Mouse (Mus musculus): ENCODE measurements around the gene Gm10061. TPM values are rescaled to one million over a fixed set of nuclear protein-coding genes. Genes with fewer than 3 reads are reported as not detected.
"Not testable (repeated sequence)": the region's sequence is repeated elsewhere in the genome, so short reads cannot be mapped to it uniquely, and the experiment has no call there.

The Gm10061 gene
- polyA plus RNA-seq (2014; fragmentation: Nextera tagmentation; extraction: Ambion mirVana): not detected in 2 replicates

DNA sequence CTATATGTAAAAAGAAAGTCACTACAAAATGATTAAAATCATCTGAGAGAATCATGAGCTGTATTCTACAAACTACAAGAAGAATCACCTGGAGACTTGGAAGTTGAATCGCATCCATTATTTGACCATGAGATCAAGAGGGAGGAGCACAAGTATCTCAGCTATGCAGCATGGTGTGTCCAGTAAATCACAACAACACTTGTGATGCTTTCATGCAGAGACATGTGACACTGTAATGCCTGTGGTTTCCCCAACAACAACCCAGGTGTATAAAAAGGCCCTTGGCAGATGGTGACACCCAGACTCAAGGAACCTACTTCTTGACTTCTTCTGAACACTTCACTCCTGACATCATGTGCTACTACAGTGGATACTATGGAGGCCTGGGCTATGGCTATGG, at the start of gene Gm10061:
Gene Gm10061, plus strand, starts transcription at position 301 of the 400 bp plus-strand sequence.
- Histone ChIP-seq H3K9ac (ENCODE audit: low read length) (no peak within 1 kb of the TSS), H3K4me3 (ENCODE audit: low read depth, low read length) (no peak within 1 kb of the TSS), H3K9me3 (ENCODE audit: control insufficient read depth, low read length) (no peaks in the 10 kb centered on the region), H3K27me3 (ENCODE audit: control insufficient read depth, insufficient read depth, low read length) (no peaks in the 10 kb centered on the region), H3K4me1 (ENCODE audit: control insufficient read depth, insufficient read depth, low read length) (no peaks in the 10 kb centered on the region), H3K27ac (replicated peaks; ENCODE audit: low read depth, low read length) (no peak within 1 kb of the TSS), H3K4me2 (ENCODE audit: low read depth, severe bottlenecking) (no peak within 1 kb of the TSS), H3K36me3 (ENCODE audit: control insufficient read depth, insufficient read depth, low read length) (no peaks in the 10 kb centered on the region)
- DNase-seq (ENCODE audit: low spot score) (no peak), ATAC-seq (ENCODE audit: insufficient number of reproducible peaks, low FRiP score, low TSS enrichment, low read depth) (no peak)
- WGBS: 97% methylated on average over 1 of the region's 1 CpGs

DNA sequence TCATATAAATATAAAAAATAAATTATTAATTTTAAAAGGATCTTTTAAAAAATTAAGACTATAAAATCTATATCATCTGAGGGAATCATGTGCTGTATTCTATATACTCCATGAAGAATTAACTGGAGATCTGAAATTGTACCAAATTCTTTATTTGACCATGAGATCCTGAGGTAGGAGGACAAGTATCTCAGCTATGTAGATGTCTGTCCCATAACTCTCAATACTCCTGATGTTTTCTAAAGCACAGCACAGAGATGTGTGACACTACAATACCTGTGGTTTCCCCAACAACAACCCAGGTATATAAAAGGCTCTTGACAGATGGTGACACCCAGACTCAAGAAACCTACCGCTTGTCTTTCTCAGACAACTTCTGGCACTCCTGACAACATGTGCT, 10.3 kb upstream of the Gm10061 start, which contains the start of gene Gm6358:
Gene Gm6358, plus strand, starts transcription at position 301 of the 400 bp plus-strand sequence.
- H3K9ac ChIP-seq (ENCODE audit: low read length): no peak within 1 kb of the TSS
- no peak within 1 kb of the TSS for H3K27ac ChIP-seq (replicated peaks; ENCODE audit: low read depth, low read length)
- H3K4me2 ChIP-seq (ENCODE audit: low read depth, severe bottlenecking): no peak within 1 kb of the TSS
- 96% methylated on average over 1 of the region's 1 CpGs for WGBS
- no peak within 1 kb of the TSS for H3K4me3 ChIP-seq (ENCODE audit: low read depth, low read length)
- no peaks in the 10 kb centered on the region for H3K9me3 ChIP-seq (ENCODE audit: control insufficient read depth, low read length)
- H3K4me1 ChIP-seq (ENCODE audit: control insufficient read depth, insufficient read depth, low read length): no peaks in the 10 kb centered on the region
- no peak for DNase-seq (ENCODE audit: low spot score)
- no peak for ATAC-seq (ENCODE audit: insufficient number of reproducible peaks, low FRiP score, low TSS enrichment, low read depth)
- no peaks in the 10 kb centered on the region for H3K36me3 ChIP-seq (ENCODE audit: control insufficient read depth, insufficient read depth, low read length)
- no peaks in the 10 kb centered on the region for H3K27me3 ChIP-seq (ENCODE audit: control insufficient read depth, insufficient read depth, low read length)

DNA sequence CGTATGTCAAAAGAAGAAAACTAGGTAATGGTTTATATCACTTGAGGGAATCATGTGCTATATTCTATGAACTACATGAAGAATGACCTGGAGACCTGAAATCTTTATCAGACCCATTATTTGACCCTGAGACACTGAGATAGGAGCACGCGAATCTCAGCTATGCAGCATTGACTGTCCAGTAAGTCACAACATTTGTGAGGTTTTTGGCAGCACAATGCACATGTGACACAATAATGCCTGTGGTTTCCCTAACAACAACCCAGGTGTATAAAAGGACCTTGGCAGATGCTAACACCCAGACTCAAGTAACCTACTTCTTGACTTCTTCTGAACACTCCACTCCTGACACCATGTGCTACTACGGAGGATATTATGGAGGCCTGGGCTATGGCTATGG, 6.8 kb downstream of the Gm10061 start, which contains the start of gene Gm9789:
Gene Gm9789, plus strand, starts transcription at position 301 of the 400 bp plus-strand sequence.
- no peak within 1 kb of the TSS for H3K27ac ChIP-seq (replicated peaks; ENCODE audit: low read depth, low read length)
- H3K4me1 ChIP-seq (ENCODE audit: control insufficient read depth, insufficient read depth, low read length): no peaks in the 10 kb centered on the region
- ATAC-seq (ENCODE audit: insufficient number of reproducible peaks, low FRiP score, low TSS enrichment, low read depth) (no peak), DNase-seq (ENCODE audit: low spot score) (no peak)
- 85% methylated on average over 4 of the region's 4 CpGs for WGBS
- no peak within 1 kb of the TSS for H3K4me3 ChIP-seq (ENCODE audit: low read depth, low read length)
- no peak within 1 kb of the TSS for H3K9ac ChIP-seq (ENCODE audit: low read length)
- no peaks in the 10 kb centered on the region for H3K27me3 ChIP-seq (ENCODE audit: control insufficient read depth, insufficient read depth, low read length)
- no peaks in the 10 kb centered on the region for H3K9me3 ChIP-seq (ENCODE audit: control insufficient read depth, low read length)
- no peak within 1 kb of the TSS for H3K4me2 ChIP-seq (ENCODE audit: low read depth, severe bottlenecking)
- no peaks in the 10 kb centered on the region for H3K36me3 ChIP-seq (ENCODE audit: control insufficient read depth, insufficient read depth, low read length)

DNA sequence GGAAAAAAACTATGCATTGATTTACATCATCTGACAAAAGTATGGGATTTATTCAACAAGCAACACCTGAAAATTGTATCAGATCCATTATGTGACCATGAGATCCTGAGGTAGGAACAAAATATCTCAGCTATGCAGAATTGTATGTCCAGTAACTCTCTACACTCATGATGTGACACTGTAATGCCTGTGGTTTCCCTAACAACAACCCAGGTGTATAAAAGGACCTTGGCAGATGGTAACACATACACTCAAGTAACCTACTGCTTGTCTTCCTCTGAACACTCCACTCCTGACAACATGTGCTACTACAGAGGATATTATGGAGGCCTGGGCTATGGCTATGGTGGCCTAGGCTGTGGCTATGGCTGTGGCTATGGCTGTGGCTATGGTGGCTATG, 18.3 kb downstream of the Gm10061 start, which contains the start of gene Gm7735:
Gene Gm7735, plus strand, starts transcription at position 301 of the 400 bp plus-strand sequence.
- ATAC-seq (ENCODE audit: insufficient number of reproducible peaks, low FRiP score, low TSS enrichment, low read depth); H3K4me2 ChIP-seq (ENCODE audit: low read depth, severe bottlenecking); H3K9ac ChIP-seq (ENCODE audit: low read length); H3K9me3 ChIP-seq (ENCODE audit: control insufficient read depth, low read length); DNase-seq (ENCODE audit: low spot score); H3K4me3 ChIP-seq (ENCODE audit: low read depth, low read length); H3K36me3 ChIP-seq (ENCODE audit: control insufficient read depth, insufficient read depth, low read length); H3K27me3 ChIP-seq (ENCODE audit: control insufficient read depth, insufficient read depth, low read length); H3K27ac ChIP-seq (replicated peaks; ENCODE audit: low read depth, low read length); H3K4me1 ChIP-seq (ENCODE audit: control insufficient read depth, insufficient read depth, low read length): not testable (repeated sequence)

DNA sequence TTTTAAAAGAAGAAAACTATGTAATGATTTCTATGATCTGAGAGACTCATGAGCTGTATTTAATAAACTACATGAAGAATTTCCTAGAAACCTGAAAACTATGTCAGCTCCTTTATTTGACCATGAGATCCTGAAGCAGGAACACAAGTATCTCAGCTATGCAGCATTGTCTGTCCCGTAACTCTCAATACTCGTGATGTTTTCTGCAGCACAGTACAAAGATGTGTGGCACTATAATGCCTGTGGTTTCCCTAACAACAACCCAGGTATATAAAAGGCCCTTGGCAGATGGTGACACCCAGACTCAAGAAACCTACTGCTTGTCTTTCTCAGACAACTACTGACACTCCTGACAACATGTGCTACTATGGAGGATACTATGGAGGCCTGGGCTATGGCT, 23.5 kb downstream of the Gm10061 start, which contains the start of gene 1110057P08Rik:
Gene 1110057P08Rik, plus strand, starts transcription at position 301 of the 400 bp plus-strand sequence.
- WGBS: 88% methylated on average over 2 of the region's 2 CpGs

DNA sequence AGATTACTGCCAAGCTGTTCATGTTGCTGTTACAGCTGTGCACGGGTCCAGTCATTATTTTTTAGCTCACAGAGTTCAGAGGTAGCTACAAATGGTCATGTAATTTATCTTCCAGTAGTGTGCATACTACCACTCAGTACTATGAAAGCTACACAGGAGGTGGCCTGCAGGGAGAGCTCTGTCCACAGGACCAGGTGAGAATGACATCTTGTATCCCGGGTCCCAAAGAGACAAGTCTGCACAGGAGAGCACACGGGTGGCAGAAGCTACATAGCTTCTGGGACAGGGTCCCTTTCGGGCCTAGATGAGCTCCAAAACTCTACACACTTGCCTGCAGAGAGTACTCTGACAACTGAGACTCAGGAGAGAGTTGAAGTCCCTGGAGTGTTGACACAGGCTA, 37.7 kb downstream of the Gm10061 start:
- Histone ChIP-seq H3K9ac (ENCODE audit: low read length) (no peak overlapping the region), H3K4me1 (ENCODE audit: control insufficient read depth, insufficient read depth, low read length) (no peaks in the 10 kb centered on the region), H3K9me3 (ENCODE audit: control insufficient read depth, low read length) (no peaks in the 10 kb centered on the region), H3K4me3 (ENCODE audit: low read depth, low read length) (no peak overlapping the region), H3K27ac (replicated peaks; ENCODE audit: low read depth, low read length) (no peak overlapping the region), H3K4me2 (ENCODE audit: low read depth, severe bottlenecking) (no peak overlapping the region), H3K36me3 (ENCODE audit: control insufficient read depth, insufficient read depth, low read length) (no peaks in the 10 kb centered on the region), H3K27me3 (ENCODE audit: control insufficient read depth, insufficient read depth, low read length) (no peaks in the 10 kb centered on the region)
- no peak for ATAC-seq (ENCODE audit: insufficient number of reproducible peaks, low FRiP score, low TSS enrichment, low read depth)
- 85% methylated on average over 4 of the region's 4 CpGs for WGBS
- no peak for DNase-seq (ENCODE audit: low spot score)

More for the DNA sequence above, 23.5 kb downstream of the Gm10061 start, which contains the start of gene 1110057P08Rik:
- Histone ChIP-seq H3K4me1 (ENCODE audit: control insufficient read depth, insufficient read depth, low read length) (no peaks in the 10 kb centered on the region), H3K9me3 (ENCODE audit: control insufficient read depth, low read length) (no peaks in the 10 kb centered on the region), H3K27me3 (ENCODE audit: control insufficient read depth, insufficient read depth, low read length) (no peaks in the 10 kb centered on the region), H3K9ac (ENCODE audit: low read length) (no peak within 1 kb of the TSS), H3K27ac (replicated peaks; ENCODE audit: low read depth, low read length) (no peak within 1 kb of the TSS), H3K36me3 (ENCODE audit: control insufficient read depth, insufficient read depth, low read length) (no peaks in the 10 kb centered on the region), H3K4me3 (ENCODE audit: low read depth, low read length) (no peak within 1 kb of the TSS), H3K4me2 (ENCODE audit: low read depth, severe bottlenecking) (no peak within 1 kb of the TSS)
- no peak for DNase-seq (ENCODE audit: low spot score)
- ATAC-seq (ENCODE audit: insufficient number of reproducible peaks, low FRiP score, low TSS enrichment, low read depth): no peak

Other genes with a start within 250 kb of the Gm10061 start
- not detected in 2 replicates for gene Krtap19-9b, start 218.8 kb upstream of the Gm10061 start, polyA plus RNA-seq (2014; fragmentation: Nextera tagmentation; extraction: Ambion mirVana)
- gene Krtap16-3, start 188.2 kb upstream of the Gm10061 start, polyA plus RNA-seq (2014; fragmentation: Nextera tagmentation; extraction: Ambion mirVana): not detected in 2 replicates
- not detected in 2 replicates for gene Krtap22-2, start 140.3 kb upstream of the Gm10061 start, polyA plus RNA-seq (2014; fragmentation: Nextera tagmentation; extraction: Ambion mirVana)
- not detected in 2 replicates for gene Gm10229, start 135.8 kb upstream of the Gm10061 start, polyA plus RNA-seq (2014; fragmentation: Nextera tagmentation; extraction: Ambion mirVana)
- not detected in 2 replicates for gene Krtap6-1, start 119.4 kb upstream of the Gm10061 start, polyA plus RNA-seq (2014; fragmentation: Nextera tagmentation; extraction: Ambion mirVana)
- not detected in 2 replicates for gene Gm10228, start 109.6 kb upstream of the Gm10061 start, polyA plus RNA-seq (2014; fragmentation: Nextera tagmentation; extraction: Ambion mirVana)
- not detected in 2 replicates for gene Krtap6-5, start 103.2 kb upstream of the Gm10061 start, polyA plus RNA-seq (2014; fragmentation: Nextera tagmentation; extraction: Ambion mirVana)
- not detected in 2 replicates for gene 1110025L11Rik, start 87.1 kb upstream of the Gm10061 start, polyA plus RNA-seq (2014; fragmentation: Nextera tagmentation; extraction: Ambion mirVana)
- gene Krtap6-3, start 67.1 kb upstream of the Gm10061 start, polyA plus RNA-seq (2014; fragmentation: Nextera tagmentation; extraction: Ambion mirVana): not detected in 2 replicates
- not detected in 2 replicates for gene Gm6358, start 10.2 kb upstream of the Gm10061 start, polyA plus RNA-seq (2014; fragmentation: Nextera tagmentation; extraction: Ambion mirVana)
- gene Gm9789, start 6.9 kb downstream of the Gm10061 start, polyA plus RNA-seq (2014; fragmentation: Nextera tagmentation; extraction: Ambion mirVana): not detected in 2 replicates
- gene Gm7735, start 18.4 kb downstream of the Gm10061 start, polyA plus RNA-seq (2014; fragmentation: Nextera tagmentation; extraction: Ambion mirVana): not detected in 2 replicates
- gene 1110057P08Rik, start 23.6 kb downstream of the Gm10061 start, polyA plus RNA-seq (2014; fragmentation: Nextera tagmentation; extraction: Ambion mirVana): not detected in 2 replicates
- not detected in 2 replicates for gene Krtap20-2, start 54.8 kb downstream of the Gm10061 start, polyA plus RNA-seq (2014; fragmentation: Nextera tagmentation; extraction: Ambion mirVana)